Mouse (Mus musculus) spleen, adult 2 months (tissue): ENCODE measurements at regions not wholly inside any gene's neighbourhood (a gene's known extent, or its start where the extent isn't known, plus 50 kb on each side); places are given as distances from the start of the nearest gene placed in this dataset.

Experiments used
- DNase-seq, 2 experiments: peaks; one replicate each; pipeline versions ENCODE4 v3.0.0 to v3.0.0-alpha.2; 2012 to 2021; ENCODE audit warnings: low spot score in 2 of 2, low read depth in 1 of 2
- H3K27ac ChIP-seq: fragments of 200-500 bp; 2 replicates; pipeline ENCODE4 v1.5.1; 2012; ENCODE audit warnings: low read length, inconsistent platforms; ENCODE audit not compliant: insufficient read depth
- H3K27me3 ChIP-seq: fragments of 200-500 bp; 2 replicates; pipeline ENCODE4 v1.6.1; 2012; ENCODE audit warnings: mild to moderate bottlenecking, moderate library complexity, low read length, inconsistent platforms; ENCODE audit not compliant: control insufficient read depth, insufficient read depth
- H3K36me3 ChIP-seq: fragments of 200-500 bp; 2 replicates; pipeline ENCODE4 v1.6.1; 2012; ENCODE audit warnings: mild to moderate bottlenecking, low read length, inconsistent platforms; ENCODE audit not compliant: control insufficient read depth, insufficient read depth
- H3K4me1 ChIP-seq: fragments of 200-500 bp; 2 replicates; pipeline ENCODE4 v1.6.1; 2011; ENCODE audit warnings: inconsistent platforms; ENCODE audit not compliant: control insufficient read depth, insufficient read depth, insufficient read length
- H3K4me3 ChIP-seq: fragments of 200-500 bp; 2 replicates; pipeline ENCODE4 v1.5.1; 2011; ENCODE audit warnings: mild to moderate bottlenecking, inconsistent platforms; ENCODE audit not compliant: insufficient read depth, insufficient read length; ENCODE audit errors: extremely low read depth
- CTCF ChIP-seq: fragments of 200-500 bp; IDR thresholded peaks from 2 replicates; pipeline ENCODE4 v1.5.1; 2011; ENCODE audit warnings: mild to moderate bottlenecking, inconsistent platforms; ENCODE audit not compliant: insufficient read depth, insufficient read length, insufficient replicate concordance; ENCODE audit errors: extremely low read depth
- POLR2A ChIP-seq: fragments of 200-500 bp; IDR thresholded peaks from 2 replicates; pipeline ENCODE4 v1.6.1; 2011; ENCODE audit warnings: low read depth, low read length, inconsistent platforms
- WGBS: fragments of 180-500 bp; shearing (Covaris S2); methylation state at CpG from one replicate; pipeline ENCODE4 v1.1.7; 2018; 5-methylcytosine and 5-hydroxymethylcytosine counted together

DNA sequence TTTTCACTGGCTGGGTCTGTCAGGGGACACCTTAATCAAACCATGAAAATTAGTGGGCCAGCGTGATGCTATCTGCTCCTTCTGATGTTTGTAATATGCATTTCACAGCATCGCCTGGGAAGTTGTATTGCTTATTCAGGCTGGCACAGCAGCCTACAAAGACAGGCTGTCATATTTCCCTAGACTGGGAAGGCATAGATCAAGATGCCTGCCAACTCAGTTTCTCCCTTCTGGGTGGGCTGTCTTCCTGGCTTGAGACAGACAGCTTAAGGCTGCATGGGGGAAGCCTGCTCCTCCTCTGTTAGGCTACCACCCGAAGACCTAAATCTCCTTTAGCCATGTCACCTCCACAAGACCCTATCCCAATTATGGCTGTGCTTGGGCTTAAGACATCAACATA is 101.8 kb downstream of the Trim29 start:
- Histone ChIP-seq H3K27ac (no peak overlapping the region), H3K4me1 (no peaks in the 10 kb centered on the region), H3K36me3 (no peaks in the 10 kb centered on the region), H3K27me3 (no peaks in the 10 kb centered on the region), H3K4me3 (no peak overlapping the region)
- TF ChIP-seq CTCF (no peak), POLR2A (no peak)
- no peak for DNase-seq
- 83% methylated on average over 3 of the region's 3 CpGs for WGBS

DNA sequence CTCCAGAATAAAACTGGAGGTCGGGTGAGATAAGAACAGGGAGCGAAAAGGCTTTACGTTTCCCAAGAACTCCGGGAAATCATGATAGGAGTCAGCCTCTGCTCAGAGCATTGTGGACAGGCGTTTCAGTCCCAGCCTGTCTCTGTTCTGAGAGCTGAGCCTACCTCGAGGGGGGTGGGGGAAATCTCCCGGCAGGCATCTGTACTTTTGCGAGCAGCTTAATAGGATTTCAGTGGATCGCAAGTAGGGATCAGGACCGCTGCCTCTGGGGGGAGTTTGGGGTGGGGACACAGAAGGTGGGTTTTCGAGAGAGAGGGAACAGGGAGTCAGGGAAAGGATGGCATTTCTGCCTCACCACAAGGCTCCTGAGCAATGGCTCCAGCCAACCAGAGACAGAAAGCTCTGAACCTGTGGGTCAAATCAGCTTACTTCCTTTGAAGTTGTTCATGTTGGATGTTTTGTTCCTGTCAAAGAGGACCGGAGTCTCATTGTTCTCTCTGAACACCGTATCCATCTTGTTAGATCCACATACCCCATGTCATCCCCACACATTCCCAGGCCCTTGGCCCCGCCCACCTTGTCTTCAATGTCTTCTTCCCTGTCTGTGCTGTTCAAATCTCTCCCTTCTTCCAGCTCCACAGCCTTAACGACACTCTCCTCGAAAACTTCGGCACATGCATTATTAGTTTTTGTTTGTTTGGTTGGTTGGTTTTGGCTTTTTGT is 109.5 kb downstream of the Trim29 start:
- H3K27ac ChIP-seq, result no peak overlapping the region
- no peaks in the 10 kb centered on the region for H3K36me3 ChIP-seq
- TF ChIP-seq CTCF (no peak), POLR2A (no peak)
- H3K27me3 ChIP-seq, result no peaks in the 10 kb centered on the region
- H3K4me1 ChIP-seq, result no peaks in the 10 kb centered on the region
- no peak for DNase-seq
- no peak overlapping the region for H3K4me3 ChIP-seq
- 41% methylated on average over 17 of the region's 17 CpGs for WGBS

DNA sequence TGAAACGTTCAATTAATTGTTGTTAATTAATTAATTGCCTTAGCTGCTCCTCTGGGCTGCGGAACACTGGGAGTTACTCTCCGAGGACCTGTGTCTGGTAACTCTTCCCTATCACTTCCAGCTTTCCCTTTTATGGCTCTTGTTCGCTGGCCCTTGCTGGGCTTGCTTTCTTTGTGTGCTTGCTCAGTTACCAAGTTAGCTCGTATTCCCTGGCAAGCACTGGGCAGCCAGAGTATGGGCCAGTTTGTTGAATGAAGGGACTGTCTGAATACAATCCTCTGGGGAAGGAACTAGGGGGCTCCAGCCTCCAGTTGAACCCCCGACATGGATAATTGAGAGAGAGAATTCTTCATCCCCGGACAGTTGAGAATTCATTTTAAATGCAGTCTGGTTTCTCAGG is 116.4 kb downstream of the Trim29 start:
- TF ChIP-seq POLR2A (no peak), CTCF (no peak)
- DNase-seq, result no peak
- Histone ChIP-seq H3K4me3 (no peak overlapping the region), H3K27me3 (no peaks in the 10 kb centered on the region), H3K36me3 (no peaks in the 10 kb centered on the region), H3K27ac (no peak overlapping the region), H3K4me1 (no peaks in the 10 kb centered on the region)
- WGBS, result 52% methylated on average over 7 of the region's 7 CpGs

GRCm38 (mm10) chr9:43433953-43434352 is 123.3 kb downstream of the Trim29 start:
- Histone ChIP-seq H3K4me3 (no peak overlapping the region), H3K27me3 (no peaks in the 10 kb centered on the region), H3K4me1 (no peaks in the 10 kb centered on the region), H3K36me3 (no peaks in the 10 kb centered on the region), H3K27ac (no peak overlapping the region)
- TF ChIP-seq CTCF (no peak), POLR2A (no peak)
- WGBS, result 73% methylated on average over 3 of the region's 3 CpGs
- no peak for DNase-seq

DNA sequence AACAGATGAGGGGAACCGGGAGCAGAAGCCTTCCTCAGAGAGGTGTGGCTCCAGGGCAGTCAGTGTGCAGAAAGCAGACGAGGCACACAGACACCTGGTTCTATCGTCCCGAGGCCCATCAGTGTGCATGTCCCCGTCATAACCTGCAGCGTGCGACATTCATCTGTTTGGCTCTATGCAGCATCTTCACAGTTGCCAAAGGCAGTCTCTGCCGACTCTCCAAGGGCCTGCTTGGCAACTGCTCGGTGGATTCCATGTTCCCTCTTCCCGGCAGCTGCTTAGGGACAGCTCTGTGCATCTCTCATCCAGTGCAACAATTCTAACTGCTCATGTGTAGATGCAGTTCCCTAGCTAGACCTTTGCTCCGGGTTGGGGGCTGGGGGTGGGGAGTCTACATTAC is 127.8 kb downstream of the Trim29 start:
- no peak for TF ChIP-seq CTCF
- TF ChIP-seq POLR2A, result no peak
- no peaks in the 10 kb centered on the region for H3K27me3 ChIP-seq
- no peak for DNase-seq
- H3K4me3 ChIP-seq, result no peak overlapping the region
- no peak overlapping the region for H3K27ac ChIP-seq
- H3K36me3 ChIP-seq, result no peaks in the 10 kb centered on the region
- H3K4me1 ChIP-seq, result no peaks in the 10 kb centered on the region
- WGBS, result 84% methylated on average over 11 of the region's 11 CpGs

DNA sequence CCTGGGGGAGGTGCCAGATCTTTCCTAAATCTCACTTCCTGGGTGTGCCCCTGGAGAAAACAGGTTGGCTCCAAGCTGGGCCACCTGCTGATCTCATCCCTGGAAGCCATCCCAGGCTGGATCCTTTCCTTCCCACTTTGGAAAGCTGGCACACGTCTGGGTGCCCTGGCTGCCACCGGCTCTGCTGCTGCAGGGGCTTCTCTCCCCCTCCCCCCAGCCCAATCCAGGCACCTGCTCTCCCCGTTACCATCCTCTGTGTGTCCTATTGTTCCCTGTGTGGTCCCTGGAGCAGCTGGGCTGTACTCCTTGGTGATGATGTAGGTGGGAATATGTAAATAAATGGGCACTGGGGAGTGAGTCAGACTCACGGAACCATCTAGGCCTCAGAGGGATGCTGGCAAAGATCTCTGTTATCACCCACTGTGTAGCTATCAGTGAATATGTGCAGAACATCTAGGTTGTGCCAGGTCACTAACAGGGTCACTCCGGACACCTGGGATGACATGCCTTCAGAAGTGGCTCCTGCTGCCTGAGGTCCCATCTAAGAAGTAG is 130.4 kb downstream of the Trim29 start:
- no peak for TF ChIP-seq POLR2A
- TF ChIP-seq CTCF, result no peak
- no peak for DNase-seq
- Histone ChIP-seq H3K4me3 (no peak overlapping the region), H3K27ac (no peak overlapping the region), H3K27me3 (no peaks in the 10 kb centered on the region), H3K4me1 (no peaks in the 10 kb centered on the region), H3K36me3 (no peaks in the 10 kb centered on the region)
- 74% methylated on average over 5 of the region's 5 CpGs for WGBS

DNA sequence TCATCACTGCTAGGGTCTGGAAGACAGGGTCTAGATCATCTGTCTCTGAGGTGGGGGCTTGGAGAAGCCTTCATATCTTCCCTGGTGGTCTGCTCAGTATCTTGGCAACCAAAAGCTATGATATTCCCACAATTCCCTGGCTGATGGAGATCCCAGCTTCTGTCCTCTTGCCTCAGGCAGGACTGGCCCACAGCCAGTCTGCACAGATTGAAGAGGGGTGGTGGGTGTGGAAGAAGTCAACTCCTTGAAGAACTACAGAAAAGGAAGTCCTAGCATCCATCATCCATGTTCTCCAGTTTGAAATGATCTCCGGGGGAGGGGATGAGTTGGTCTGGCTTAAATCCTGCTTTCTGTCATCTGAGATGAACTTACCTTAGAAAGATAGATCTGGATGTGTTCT is 134.8 kb downstream of the Trim29 start:
- H3K4me3 ChIP-seq, result no peak overlapping the region
- H3K4me1 ChIP-seq, result no peaks in the 10 kb centered on the region
- WGBS, result 80% methylated on average over 1 of the region's 1 CpGs
- H3K27ac ChIP-seq, result no peak overlapping the region
- TF ChIP-seq POLR2A, result no peak
- no peak for TF ChIP-seq CTCF
- H3K36me3 ChIP-seq, result no peaks in the 10 kb centered on the region
- no peaks in the 10 kb centered on the region for H3K27me3 ChIP-seq
- no peak for DNase-seq
